Mouse (Mus musculus) embryo, embryonic 10.5 days (tissue): ENCODE data around the gene Cnga2.
A peak's percentile ranks its signal among the peaks of the same experiment; 100 is the strongest.
"Not testable (repeated sequence)": the region's sequence is repeated elsewhere in the genome, so short reads cannot be mapped to it uniquely, and the experiment has no call there.

ENCODE experiments used
- DNase-seq: peaks from one replicate; pipeline ENCODE4 v3.0.0-alpha.2; 2015; ENCODE audit warnings: low spot score

Gene Cnga2

DNA sequence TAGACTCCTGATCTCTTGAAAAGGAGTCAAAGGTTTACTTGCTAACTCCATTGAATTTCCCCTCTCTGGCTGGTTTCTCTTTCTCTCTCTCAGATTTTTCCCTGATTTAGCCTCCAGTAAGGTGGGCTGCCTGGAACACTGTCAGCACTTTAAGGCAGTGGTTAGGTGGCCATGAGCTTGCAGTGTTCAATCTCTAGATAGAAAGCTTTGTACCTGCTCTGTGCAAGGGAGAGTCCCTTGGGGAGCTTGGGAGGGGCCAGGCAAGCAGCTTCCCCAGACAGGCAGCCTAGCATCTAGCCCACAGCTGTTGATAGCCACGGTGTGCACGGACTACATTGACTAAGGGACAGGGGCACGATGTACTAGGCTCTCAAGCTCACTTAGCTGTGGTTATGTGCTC lies at the start of gene Cnga2:
Gene Cnga2 (plus strand): TSS at position 301 of the 400 bp plus-strand sequence.
- no peak for DNase-seq

DNA sequence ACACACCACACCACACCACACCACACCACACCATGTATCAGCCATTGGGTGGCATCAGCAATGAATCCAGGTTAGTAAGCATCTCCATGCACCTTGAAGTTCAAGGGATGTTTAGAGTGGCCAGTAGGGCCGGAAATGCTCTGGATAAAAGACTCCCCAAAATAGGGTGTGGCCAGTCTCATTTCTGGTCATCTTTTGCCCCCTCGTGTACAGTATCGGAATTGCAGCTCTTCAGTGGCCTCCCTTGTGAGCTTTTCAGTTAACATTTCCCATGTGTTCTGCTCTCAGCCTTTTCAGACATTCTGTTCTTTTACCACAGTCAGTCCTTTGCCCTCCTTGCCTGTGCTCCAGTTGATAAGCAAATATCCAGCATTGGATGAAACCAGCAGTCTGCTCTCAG lies 45.0 kb upstream of the Cnga2 start:
- DNase-seq: peak; percentile 76

DNA sequence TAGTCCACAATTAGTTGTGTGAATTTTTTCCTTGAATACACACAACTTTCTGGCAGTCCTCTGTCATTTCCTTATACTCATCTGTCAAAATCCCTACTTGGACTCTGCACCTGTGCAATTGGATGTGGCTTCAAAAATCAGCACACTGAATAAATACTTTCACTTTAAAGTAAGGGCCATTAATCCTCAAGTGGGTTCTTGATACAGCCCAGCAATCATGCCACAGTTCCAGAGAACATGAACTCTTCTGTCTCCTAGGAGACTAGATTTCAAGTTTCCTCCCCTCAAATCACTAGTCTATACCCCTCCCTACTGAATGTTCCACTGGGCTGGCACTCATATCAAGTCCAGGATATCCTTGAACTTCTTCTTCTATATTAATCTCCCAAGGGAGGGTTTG lies 33.3 kb upstream of the Cnga2 start:
- no peak for DNase-seq

- DNase-seq: peak; percentile 75
Measured at GRCm38 (mm10) chrX:71962073-71963051, 29.3 kb upstream of the Cnga2 start, which contains the start of gene Prrg3. Gene Prrg3 (plus strand): TSS chrX:71962624.

GRCm38 (mm10) chrX:71963275-71963912 lies 28.3 kb upstream of the Cnga2 start:
- peak; percentile 13 for DNase-seq

GRCm38 (mm10) chrX:71968216-71968615 lies 23.4 kb upstream of the Cnga2 start:
- DNase-seq: no peak

DNA sequence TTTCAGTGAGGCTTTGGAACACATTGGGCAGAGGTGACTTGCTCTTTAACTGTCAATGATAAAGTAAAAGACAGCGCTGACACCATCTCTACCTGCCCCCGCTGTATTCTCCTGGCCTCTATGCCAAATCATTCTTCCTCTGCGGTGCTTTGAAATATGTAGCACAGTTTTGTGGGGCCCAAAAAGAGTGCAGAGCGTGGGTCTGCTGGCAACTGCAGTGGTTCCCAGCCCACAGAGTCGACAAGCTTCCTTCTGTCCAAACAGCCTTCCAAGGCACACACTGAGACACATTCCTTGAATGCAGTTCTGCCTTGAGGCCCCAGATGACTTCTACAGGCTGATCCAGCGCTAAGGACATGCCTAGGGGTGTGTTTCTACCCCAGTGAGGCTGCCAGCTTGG lies 22.8 kb upstream of the Cnga2 start:
- DNase-seq: no peak

DNA sequence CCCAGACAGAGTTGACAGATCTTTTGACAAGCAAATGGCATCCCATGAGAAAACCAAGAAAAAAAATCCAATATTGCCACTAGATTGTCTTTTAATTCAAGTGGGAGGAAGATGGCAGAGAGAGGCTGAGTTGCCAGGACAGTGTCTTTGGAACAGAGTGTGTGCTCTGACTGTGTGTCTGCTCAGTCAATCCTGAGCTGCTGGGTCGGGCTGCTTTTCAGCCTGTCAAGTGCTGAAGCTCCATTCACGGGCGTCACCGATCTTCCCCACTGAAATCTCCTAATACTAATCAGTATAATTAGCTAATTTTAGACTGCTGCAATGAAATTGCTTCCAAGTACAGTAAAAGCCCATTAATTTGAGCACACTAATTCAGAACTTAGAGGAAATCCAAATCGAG lies 20.3 kb upstream of the Cnga2 start:
- DNase-seq: no peak

DNA sequence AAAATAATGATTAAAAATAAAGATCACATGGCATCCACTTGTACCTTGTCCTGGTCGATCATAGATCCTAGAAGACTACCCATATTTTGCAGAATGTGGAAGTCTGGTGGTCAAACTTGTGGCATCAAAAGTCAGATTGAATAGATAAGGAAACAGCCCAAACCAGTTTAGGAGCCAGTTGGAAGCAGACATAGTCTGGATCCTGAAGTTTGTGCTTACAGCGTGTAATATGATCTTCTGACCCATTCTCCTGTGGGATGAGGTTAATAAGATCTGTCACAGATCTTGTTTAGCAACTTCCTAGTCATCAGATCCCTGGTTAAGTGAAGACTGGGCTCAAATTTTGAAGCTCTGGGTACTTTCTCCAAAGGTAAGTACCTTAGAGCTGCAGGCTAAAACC lies 19.0 kb upstream of the Cnga2 start, which contains the start of gene Fate1:
Gene Fate1 (plus strand): TSS at position 301 of the 400 bp plus-strand sequence.
- peak; percentile 3 for DNase-seq

- DNase-seq: not testable (repeated sequence)
Measured at GRCm38 (mm10) chrX:71977681-71978080, 14.0 kb upstream of the Cnga2 start.

DNA sequence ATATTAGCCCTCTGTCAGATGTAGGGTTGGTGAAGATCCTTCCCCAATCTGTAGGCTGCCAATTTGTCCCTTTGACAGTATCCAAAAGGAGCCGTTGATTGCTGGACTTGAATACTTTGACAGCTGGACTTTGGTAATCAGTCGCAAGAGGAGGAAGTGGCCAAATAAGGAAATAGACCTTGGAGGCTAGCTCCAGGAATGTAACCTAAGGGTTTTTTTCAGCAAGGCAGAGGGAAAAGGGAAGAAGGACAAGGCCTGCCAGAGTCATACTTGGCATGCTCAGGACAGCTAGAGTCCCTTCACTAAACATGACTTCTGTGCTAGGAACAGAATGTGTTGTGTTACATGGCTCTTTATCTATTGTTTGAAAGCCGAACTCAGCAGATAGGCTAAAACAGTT lies 11.2 kb upstream of the Cnga2 start:
- peak; percentile 2 for DNase-seq

DNA sequence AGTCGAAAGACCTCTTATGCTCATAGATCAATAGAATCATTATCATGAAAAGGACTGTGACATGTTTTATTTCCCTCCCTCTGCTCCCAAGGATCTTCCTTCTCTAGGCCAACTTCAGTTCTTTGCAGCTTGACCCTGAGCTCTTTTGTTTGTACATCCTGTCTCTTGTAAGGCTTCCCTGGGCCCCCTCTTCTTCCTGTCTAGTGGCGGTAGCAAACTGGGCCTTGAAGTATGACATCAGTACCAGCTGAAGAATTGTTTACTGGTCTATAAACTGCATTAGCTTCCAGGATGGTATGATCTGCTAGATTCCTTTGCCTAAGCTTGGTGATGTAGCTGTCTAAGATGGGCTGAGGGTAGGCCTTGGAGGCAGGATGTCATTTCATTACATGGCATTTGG lies 10.3 kb upstream of the Cnga2 start:
- DNase-seq: no peak

DNA sequence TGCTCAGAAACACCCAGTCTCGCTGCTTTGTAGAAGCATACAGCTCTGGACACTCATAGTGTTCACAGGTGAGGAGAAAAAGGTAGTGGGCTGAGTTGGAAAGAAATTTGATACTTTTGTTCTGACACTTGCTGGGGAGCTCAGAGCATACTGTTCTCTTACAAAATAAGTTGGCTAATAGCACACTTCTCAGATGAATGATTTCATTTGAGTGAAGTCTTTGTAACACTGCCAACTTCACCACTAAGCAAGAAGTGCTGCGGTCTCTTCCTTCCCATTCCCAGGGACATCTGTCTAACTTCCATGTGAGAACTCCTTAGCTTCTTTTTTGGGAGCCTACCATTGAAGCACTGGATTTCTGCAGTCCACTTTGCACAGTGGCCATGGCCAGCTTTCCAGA lies 8.4 kb upstream of the Cnga2 start:
- DNase-seq: no peak

DNA sequence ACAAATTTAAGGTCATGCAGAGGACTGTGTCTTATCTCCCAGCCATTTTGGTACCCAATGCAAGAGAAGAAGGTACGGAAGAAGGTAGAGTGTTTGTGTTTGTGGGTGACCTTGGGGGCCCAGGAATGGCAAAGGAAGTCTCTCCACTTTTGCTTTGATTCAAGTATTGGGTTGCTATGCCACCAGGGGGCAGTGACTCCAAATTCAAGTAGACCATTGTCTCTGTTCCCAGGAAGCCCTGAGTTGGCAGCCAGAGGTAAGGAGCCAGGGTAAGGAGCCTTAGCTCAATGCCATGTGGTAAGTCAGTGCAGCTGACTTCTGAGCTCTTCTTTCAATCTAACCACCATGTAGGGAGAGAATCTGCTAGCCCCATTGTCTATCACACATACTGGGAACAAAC lies 7.9 kb upstream of the Cnga2 start:
- DNase-seq: peak; percentile 26

DNA sequence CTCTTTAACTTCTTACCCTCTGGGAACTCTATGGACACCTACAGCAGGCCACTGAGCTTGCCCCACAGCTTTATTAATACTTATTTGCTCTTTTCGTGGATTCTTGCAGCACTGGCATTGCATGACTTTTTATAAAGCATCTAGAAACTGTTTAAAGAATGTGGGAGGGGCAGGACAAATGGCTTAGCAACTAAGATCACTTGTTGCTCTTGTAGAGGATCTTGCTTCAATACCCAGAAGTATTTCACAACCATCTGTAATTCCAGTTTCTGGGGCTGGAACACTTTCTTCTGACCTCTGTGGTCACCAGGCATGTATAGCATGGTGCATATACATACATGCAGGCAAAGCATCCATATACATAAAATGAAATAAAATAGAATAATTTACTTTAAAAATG lies 4.3 kb downstream of the Cnga2 start:
- DNase-seq: no peak

GRCm38 (mm10) chrX:72009930-72010329 lies 18.3 kb downstream of the Cnga2 start:
- no peak for DNase-seq

- DNase-seq: no peak
Measured at GRCm38 (mm10) chrX:72012236-72012635, 20.6 kb downstream of the Cnga2 start.

GRCm38 (mm10) chrX:72012804-72013203 lies 21.2 kb downstream of the Cnga2 start:
- DNase-seq: peak; percentile 66

- no peak for DNase-seq
Measured at GRCm38 (mm10) chrX:72022241-72022640, 30.6 kb downstream of the Cnga2 start.

- DNase-seq: peak; percentile 71
Measured at GRCm38 (mm10) chrX:72022750-72023398, 31.2 kb downstream of the Cnga2 start.

GRCm38 (mm10) chrX:72023542-72023941 lies 31.9 kb downstream of the Cnga2 start:
- DNase-seq: no peak

- DNase-seq: no peak
Measured at GRCm38 (mm10) chrX:72044056-72044455, 52.4 kb downstream of the Cnga2 start.

- DNase-seq: no peak
Measured at GRCm38 (mm10) chrX:72047918-72048317, 56.3 kb downstream of the Cnga2 start.
